Mouse (Mus musculus) layer of hippocampus, postnatal 25 days (tissue): Measurements from ENCODE around the gene Rftn1. TPM values are rescaled to one million over a fixed set of nuclear protein-coding genes. Genes with fewer than 3 reads are reported as not detected.

Experiments used
- DNase-seq, 2 experiments: peaks; one replicate each; pipeline ENCODE4 v3.0.0; 2022; ENCODE audit warnings: mixed read lengths in 2 of 2, low spot score in 1 of 2; ENCODE audit errors: extremely low spot score in 1 of 2
- total RNA-seq, 2 experiments: library from RNA; stranded (reverse); gene quantifications; 2 replicates each; pipeline ENCODE4 v1.2.3; 2021

The Rftn1 gene
- total RNA-seq, 2 experiments from 2014 or later, result 14.2 to 14.7 TPM

- DNase-seq, result no peak
These were observed 16.7 kb downstream of the Rftn1 start for GRCm38 (mm10) chr17:50173776-50174175.

GRCm38 (mm10) chr17:50173368-50173767 is 17.1 kb downstream of the Rftn1 start:
- DNase-seq, result no peak

GRCm38 (mm10) chr17:50172795-50173194 is 17.7 kb downstream of the Rftn1 start:
- DNase-seq, result no peak

GRCm38 (mm10) chr17:50170935-50171545 is 19.4 kb downstream of the Rftn1 start:
- no peak for DNase-seq

GRCm38 (mm10) chr17:50169946-50170427 is 20.5 kb downstream of the Rftn1 start:
- no peak for DNase-seq

- no peak for DNase-seq
These were observed 29.3 kb downstream of the Rftn1 start for GRCm38 (mm10) chr17:50160904-50161805.

GRCm38 (mm10) chr17:50160357-50160756 is 30.1 kb downstream of the Rftn1 start:
- no peak for DNase-seq

- no peak for DNase-seq
These were observed 30.7 kb downstream of the Rftn1 start for GRCm38 (mm10) chr17:50159816-50160215.

GRCm38 (mm10) chr17:50158565-50158964 is 31.9 kb downstream of the Rftn1 start:
- no peak for DNase-seq

GRCm38 (mm10) chr17:50157190-50158150 is 33.0 kb downstream of the Rftn1 start:
- no peak for DNase-seq

GRCm38 (mm10) chr17:50152085-50152484 is 38.4 kb downstream of the Rftn1 start:
- no peak for DNase-seq

GRCm38 (mm10) chr17:50151208-50151723 is 39.2 kb downstream of the Rftn1 start:
- no peak for DNase-seq

GRCm38 (mm10) chr17:50150416-50151207 is 39.9 kb downstream of the Rftn1 start:
- peak in 1 of 2 experiments; percentile 27 for DNase-seq

GRCm38 (mm10) chr17:50149690-50150210 is 40.7 kb downstream of the Rftn1 start:
- no peak for DNase-seq

GRCm38 (mm10) chr17:50147831-50148587 is 42.5 kb downstream of the Rftn1 start:
- DNase-seq, result no peak

GRCm38 (mm10) chr17:50143354-50143753 is 47.1 kb downstream of the Rftn1 start:
- DNase-seq, result no peak

- DNase-seq, result no peak
These were observed 47.9 kb downstream of the Rftn1 start for GRCm38 (mm10) chr17:50142553-50142952.

- no peak for DNase-seq
These were observed 48.3 kb downstream of the Rftn1 start for GRCm38 (mm10) chr17:50142151-50142550.
